Mouse (Mus musculus) hindbrain, postnatal 0 days (tissue): ENCODE measurements around the gene Pdp2. TPM values are rescaled to one million over a fixed set of nuclear protein-coding genes. Genes with fewer than 3 reads are reported as not detected.
A peak's percentile ranks its signal among the peaks of the same experiment; 100 is the strongest.

Experiments used
- ATAC-seq: fragments of 200-750 bp; cut with Nextera tagmentation; 2 replicates; pipeline ENCODE4 v1.8.0; 2017; ENCODE audit warnings: mild to moderate bottlenecking, moderate TSS enrichment, moderate library complexity
- DNase-seq: peaks from one replicate; pipeline ENCODE4 v3.0.0-alpha.2; 2015; ENCODE audit warnings: low spot score
- H3K27ac ChIP-seq: fragments of 300-500 bp; sonication (generic); 2 replicates; pipeline ENCODE4 v1.5.1; 2014; ENCODE audit warnings: mild to moderate bottlenecking
- H3K27me3 ChIP-seq: fragments of 300-500 bp; sonication (generic); 2 replicates; pipeline ENCODE4 v1.6.1; 2014; ENCODE audit warnings: low read length, mixed read lengths; ENCODE audit not compliant: insufficient read depth
- H3K36me3 ChIP-seq: fragments of 300-500 bp; sonication (generic); 2 replicates; pipeline ENCODE4 v1.6.1; 2014; ENCODE audit warnings: low read length, mixed read lengths; ENCODE audit not compliant: insufficient read depth
- H3K4me1 ChIP-seq: fragments of 300-500 bp; sonication (generic); 2 replicates; pipeline ENCODE4 v1.6.1; 2014; ENCODE audit warnings: antibody characterized with exemption, low read length, mixed read lengths; ENCODE audit not compliant: insufficient read depth
- H3K4me2 ChIP-seq: fragments of 300-500 bp; sonication (generic); 2 replicates; pipeline ENCODE4 v1.6.1; 2014; ENCODE audit warnings: low read depth, mild to moderate bottlenecking, low read length, moderate library complexity, mixed read lengths
- H3K4me3 ChIP-seq: fragments of 300-500 bp; sonication (generic); 2 replicates; pipeline ENCODE4 v1.5.1; 2014; ENCODE audit warnings: low read length
- H3K9ac ChIP-seq: fragments of 300-500 bp; sonication (generic); replicated peaks from 2 replicates; pipeline ENCODE4 v1.6.1; 2014; ENCODE audit warnings: mild to moderate bottlenecking, low read length, moderate library complexity, mixed read lengths
- H3K9me3 ChIP-seq: fragments of 300-500 bp; sonication (generic); 2 replicates; pipeline ENCODE4 v1.6.1; 2016; ENCODE audit warnings: low read length, mixed read lengths
- CTCF ChIP-seq: IDR thresholded peaks from 2 replicates; pipeline ENCODE4 v1.5.1; 2016; ENCODE audit warnings: antibody characterized with exemption, control low read depth, low read depth
- WGBS: fragments of 180-500 bp; shearing (Covaris S2); extraction: QIAGEN DNeasy Blood & Tissue Kit; methylation state at CpG from one replicate; pipeline ENCODE4 v1.1.7; 2014; 5-methylcytosine and 5-hydroxymethylcytosine counted together
- polyA plus RNA-seq: library from polyadenylated mRNA; unstranded; fragments of >200 nt; fragmentation: Nextera tagmentation; extraction: Ambion mirVana; gene quantifications from 2 replicates; pipeline ENCODE4 v1.2.1, GENCODE M21; 2015
- total RNA-seq: library from RNA; depleted of rRNA; stranded (reverse); fragments of >200 nt; gene quantifications from 2 replicates; pipeline ENCODE4 v1.2.3, GENCODE M21; 2014

Gene Pdp2
- total and polyA plus RNA-seq, 2 experiments from 2014 or later: 12.3 to 14.2 TPM

DNA sequence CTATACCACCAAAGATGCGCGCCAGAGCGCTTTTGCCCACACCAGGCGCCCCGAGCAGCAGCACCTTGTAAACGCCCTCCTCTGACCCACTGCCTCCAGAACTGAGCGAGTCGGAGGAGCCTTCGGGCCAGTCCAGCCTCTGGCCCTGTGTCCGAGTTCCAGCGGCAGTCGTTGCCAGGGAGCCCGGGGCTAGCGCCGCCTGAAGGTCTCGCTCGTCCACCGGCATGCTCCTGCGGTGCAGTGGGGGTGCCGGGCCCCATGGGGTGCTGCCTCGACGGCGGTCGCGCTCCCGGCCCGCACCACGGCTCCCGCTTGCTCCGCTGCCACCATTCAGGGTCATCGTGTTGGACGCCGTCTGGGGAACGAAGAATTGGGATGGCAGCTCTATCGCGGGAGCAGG is 39.3 kb downstream of the Pdp2 start:
- 1% methylated on average over 36 of the region's 36 CpGs for WGBS
- Histone ChIP-seq H3K27ac (no peak overlapping the region), H3K4me1 (peaks cover 3% of the 10 kb centered on the region), H3K9me3 (no peaks in the 10 kb centered on the region), H3K4me3 (peak overlapping the region; percentile 34), H3K36me3 (peaks cover 2% of the 10 kb centered on the region; the same call in 1 of the 2 replicates), H3K9ac (peak overlapping the region; percentile 38), H3K4me2 (peak overlapping the region; percentile 52), H3K27me3 (no peaks in the 10 kb centered on the region)
- ATAC-seq: peak; percentile 27; the same call in 1 of the 2 replicates
- peak; percentile 22; the same call in 1 of the 2 replicates for TF ChIP-seq CTCF
- DNase-seq: peak; percentile 13

GRCm38 (mm10) chr8:104630981-104631663 is 39.9 kb downstream of the Pdp2 start, which contains the start of gene Rrad:
TSS of gene Rrad (minus strand) at chr8:104631327.
- Histone ChIP-seq H3K9ac (peak within 1 kb of the TSS; percentile 38), H3K4me2 (peak within 1 kb of the TSS; percentile 52), H3K27me3 (no peaks in the 10 kb centered on the region), H3K4me3 (peak within 1 kb of the TSS; percentile 34), H3K4me1 (peaks cover 3% of the 10 kb centered on the region), H3K27ac (no peak within 1 kb of the TSS), H3K9me3 (no peaks in the 10 kb centered on the region), H3K36me3 (peaks cover 6% of the 10 kb centered on the region; the same call in 1 of the 2 replicates)
- DNase-seq (peak; percentile 25), ATAC-seq (peak; percentile 52; the same call in 1 of the 2 replicates)
- TF ChIP-seq CTCF: no peak
- WGBS: 3% methylated on average over 19 of the region's 28 CpGs

- DNase-seq (no peak), ATAC-seq (no peak; the same call in 1 of the 2 replicates)
- peaks cover 3% of the 10 kb centered on the region for H3K4me1 ChIP-seq
- no peak overlapping the region for H3K4me3 ChIP-seq
- H3K9ac ChIP-seq: no peak overlapping the region
- peaks cover 6% of the 10 kb centered on the region; the same call in 1 of the 2 replicates for H3K36me3 ChIP-seq
- H3K4me2 ChIP-seq: no peak overlapping the region
- no peaks in the 10 kb centered on the region for H3K27me3 ChIP-seq
- H3K27ac ChIP-seq: no peak overlapping the region
- H3K9me3 ChIP-seq: no peaks in the 10 kb centered on the region
- WGBS: 38% methylated on average over 5 of the region's 5 CpGs
- TF ChIP-seq CTCF: no peak
Observed at GRCm38 (mm10) chr8:104631975-104632374, 40.7 kb downstream of the Pdp2 start.

DNA sequence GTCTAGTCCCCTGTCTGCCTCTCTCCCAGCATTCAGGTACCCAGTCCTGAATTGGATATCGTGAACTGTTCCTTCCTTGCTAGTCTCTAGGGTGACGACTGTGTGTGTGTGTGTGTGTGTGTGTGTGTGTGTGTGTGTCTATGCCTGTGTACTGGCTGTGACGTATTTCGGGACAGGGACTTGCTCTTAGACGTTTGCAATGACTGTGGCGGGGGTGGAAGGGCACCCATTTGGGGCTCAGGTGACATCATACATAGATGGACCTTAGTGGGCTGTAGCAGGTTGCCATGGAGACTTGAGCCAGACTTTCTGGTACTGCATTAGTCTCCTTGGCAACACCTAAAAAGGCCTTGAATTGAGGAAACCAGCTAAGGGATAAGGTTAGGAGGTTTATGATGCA is 41.2 kb downstream of the Pdp2 start:
- no peak overlapping the region for H3K4me3 ChIP-seq
- H3K9me3 ChIP-seq: no peaks in the 10 kb centered on the region
- no peak overlapping the region for H3K27ac ChIP-seq
- TF ChIP-seq CTCF: no peak
- no peaks in the 10 kb centered on the region for H3K27me3 ChIP-seq
- H3K4me1 ChIP-seq: peaks cover 3% of the 10 kb centered on the region
- WGBS: 53% methylated on average over 6 of the region's 6 CpGs
- ATAC-seq (peak; percentile 72), DNase-seq (peak; percentile 49)
- no peak overlapping the region for H3K9ac ChIP-seq
- H3K36me3 ChIP-seq: peaks cover 6% of the 10 kb centered on the region; the same call in 1 of the 2 replicates
- H3K4me2 ChIP-seq: no peak overlapping the region

DNA sequence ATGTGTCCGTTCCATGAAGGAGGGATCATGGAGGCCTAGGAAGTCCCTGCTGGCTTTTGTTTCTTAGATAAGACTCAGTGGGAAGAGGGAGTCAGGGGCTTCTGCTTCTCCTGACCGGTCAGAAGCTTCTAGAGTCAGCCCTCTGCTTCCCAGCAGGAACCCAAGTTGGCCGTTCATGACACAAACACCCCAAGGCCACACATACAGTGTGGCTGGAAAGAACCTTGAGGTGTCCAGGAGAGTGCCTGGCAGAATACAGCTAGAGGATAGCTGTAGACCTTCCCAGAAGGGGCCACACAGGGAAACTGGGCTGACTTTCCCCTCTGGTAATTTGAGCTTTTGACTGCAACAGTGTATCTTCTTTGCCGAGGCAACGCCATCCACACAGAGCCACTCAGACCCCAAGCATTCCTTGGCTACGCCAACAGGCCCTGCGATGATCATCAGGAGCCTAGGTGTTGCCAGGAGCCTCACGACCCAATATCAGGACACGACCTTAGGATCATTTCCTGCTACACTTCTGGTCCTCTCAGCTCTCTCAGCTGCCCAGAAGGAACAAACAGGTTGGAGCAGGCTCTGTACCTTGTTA is 42.0 kb downstream of the Pdp2 start:
- H3K4me1 ChIP-seq: peaks cover 3% of the 10 kb centered on the region
- H3K27ac ChIP-seq: no peak overlapping the region
- no peak for ATAC-seq
- H3K27me3 ChIP-seq: no peaks in the 10 kb centered on the region
- DNase-seq: no peak
- 72% methylated on average over 9 of the region's 9 CpGs for WGBS
- H3K4me3 ChIP-seq: no peak overlapping the region
- no peak for TF ChIP-seq CTCF
- no peaks in the 10 kb centered on the region for H3K9me3 ChIP-seq
- no peak overlapping the region for H3K4me2 ChIP-seq
- H3K36me3 ChIP-seq: peaks cover 6% of the 10 kb centered on the region; the same call in 1 of the 2 replicates
- H3K9ac ChIP-seq: no peak overlapping the region

GRCm38 (mm10) chr8:104635004-104635710 is 43.9 kb downstream of the Pdp2 start:
- Histone ChIP-seq H3K9ac (no peak overlapping the region), H3K27me3 (no peaks in the 10 kb centered on the region), H3K27ac (no peak overlapping the region), H3K4me1 (peaks cover 3% of the 10 kb centered on the region), H3K4me3 (no peak overlapping the region), H3K4me2 (no peak overlapping the region), H3K9me3 (no peaks in the 10 kb centered on the region), H3K36me3 (peaks cover 6% of the 10 kb centered on the region; the same call in 1 of the 2 replicates)
- no peak for TF ChIP-seq CTCF
- ATAC-seq (no peak), DNase-seq (no peak)
- WGBS: 94% methylated on average over 3 of the region's 3 CpGs
